Mouse (Mus musculus) ES-E14 (cell line): ENCODE measurements around the gene Gjc3. TPM values are rescaled to one million over a fixed set of nuclear protein-coding genes. Genes with fewer than 3 reads are reported as not detected.
A peak's percentile ranks its signal among the peaks of the same experiment; 100 is the strongest.

ENCODE experiments used
- DNase-seq: peaks from one replicate; pipeline ENCODE4 v3.0.0-alpha.2; 2013; ENCODE audit warnings: low read depth, low spot score
- H3K27ac ChIP-seq: 2 replicates; pipeline ENCODE4 v1.5.1; 2012; ENCODE audit warnings: low read depth, mild to moderate bottlenecking, low read length, moderate library complexity, mixed read lengths; ENCODE audit not compliant: poor library complexity, insufficient read depth, severe bottlenecking
- H3K36me3 ChIP-seq: 2 replicates; pipeline ENCODE4 v1.6.1; 2012; ENCODE audit warnings: mild to moderate bottlenecking, low read length, moderate library complexity, mixed read lengths; ENCODE audit not compliant: control insufficient read depth, poor library complexity, insufficient read depth, severe bottlenecking
- H3K4me1 ChIP-seq, 2 experiments: fragments of 150-350 bp in 1 of 2; sonication (generic) in 1 of 2; 2 replicates each; pipeline ENCODE4 v1.6.1; 2012; ENCODE audit warnings: low read length in 2 of 2, mild to moderate bottlenecking in 1 of 2, mixed read lengths in 1 of 2; ENCODE audit not compliant: control insufficient read depth in 2 of 2, insufficient read depth in 2 of 2, poor library complexity in 1 of 2
- H3K4me3 ChIP-seq, 2 experiments: fragments of 150-350 bp in 1 of 2; sonication (generic) in 1 of 2; 2 replicates each; pipeline ENCODE4 v1.5.1; 2012; ENCODE audit warnings: low read length in 2 of 2, low read depth in 1 of 2, mild to moderate bottlenecking in 1 of 2, mixed read lengths in 1 of 2; ENCODE audit not compliant: insufficient read depth in 1 of 2, poor library complexity in 1 of 2, severe bottlenecking in 1 of 2
- H3K9ac ChIP-seq: 2 replicates; pipeline ENCODE4 v1.6.1; 2012; ENCODE audit warnings: low read depth, mild to moderate bottlenecking, low read length, mixed read lengths; ENCODE audit not compliant: poor library complexity, insufficient read depth, severe bottlenecking
- H3K9me3 ChIP-seq: fragments of 150-350 bp; sonication (generic); 2 replicates; pipeline ENCODE4 v1.6.1; 2012; ENCODE audit warnings: low read depth, mild to moderate bottlenecking, low read length; ENCODE audit not compliant: control insufficient read depth, insufficient read depth
- CHD2 ChIP-seq: IDR thresholded peaks from 2 replicates; pipeline ENCODE4 v1.6.1; 2014; ENCODE audit warnings: mild to moderate bottlenecking, low read depth, low read length, inconsistent platforms
- HCFC1 ChIP-seq: IDR thresholded peaks from 2 replicates; pipeline ENCODE4 v1.6.1; 2012; ENCODE audit warnings: low read length, inconsistent platforms, borderline replicate concordance; ENCODE audit not compliant: insufficient read depth
- MAFK ChIP-seq: IDR thresholded peaks from 2 replicates; pipeline ENCODE4 v1.6.1; 2014; ENCODE audit warnings: mild to moderate bottlenecking, low read depth, low read length, inconsistent platforms; ENCODE audit not compliant: insufficient read depth
- ZC3H11A ChIP-seq: IDR thresholded peaks from 2 replicates; pipeline ENCODE4 v1.6.1; 2012; ENCODE audit warnings: low read depth, mild to moderate bottlenecking, inconsistent platforms, low read length, borderline replicate concordance
- ZNF384 ChIP-seq: IDR thresholded peaks from 2 replicates; pipeline ENCODE4 v1.6.1; 2012; ENCODE audit warnings: low read depth, low read length, inconsistent platforms
- in situ Hi-C, 2 experiments: fragments of 600-800 bp; cut with MboI; formaldehyde crosslinking; loops; one replicate each; pipeline ENCODE4 v1.15.1; 2025; ENCODE audit warnings: low sequenced_read_pairs in 2 of 2, inconsistent platforms in 1 of 2; ENCODE audit not compliant: unreplicated experiment in 2 of 2
- total RNA-seq: library from RNA; depleted of rRNA; stranded (reverse); fragments of 300-350 nt; gene quantifications from 2 replicates; pipeline ENCODE4 v1.2.3, GENCODE M21; 2012

Gjc3 gene
- total RNA-seq, 1 experiment, result 0.04 TPM

GRCm38 (mm10) chr5:137928439-137928838 lies 34.5 kb downstream of the Gjc3 start:
- no peak overlapping the region for H3K27ac ChIP-seq
- peaks cover 10 to 19% of the 10 kb centered on the region in 2 experiments for H3K4me1 ChIP-seq
- H3K36me3 ChIP-seq, result no peaks in the 10 kb centered on the region
- no peak for TF ChIP-seq CHD2
- TF ChIP-seq ZC3H11A, result no peak
- no peak for TF ChIP-seq HCFC1
- TF ChIP-seq MAFK, result no peak
- no peak for TF ChIP-seq ZNF384
- in situ Hi-C loops, result no loop called here
- H3K9me3 ChIP-seq, result no peaks in the 10 kb centered on the region
- no peak for DNase-seq
- 0 out of 4 replicates have a peak overlapping the region, but pooled peaks have one; percentile 14 to 21 for H3K4me3 ChIP-seq
- peak overlapping the region; percentile 2; the same call in 1 of the 2 replicates for H3K9ac ChIP-seq

GRCm38 (mm10) chr5:137922171-137922570 lies 40.7 kb downstream of the Gjc3 start:
- H3K9me3 ChIP-seq, result no peaks in the 10 kb centered on the region
- in situ Hi-C loops, result no loop called here
- DNase-seq, result no peak
- no peaks in the 10 kb centered on the region for H3K36me3 ChIP-seq
- H3K27ac ChIP-seq, result no peak overlapping the region
- no peaks in the 10 kb centered on the region for H3K4me1 ChIP-seq
- TF ChIP-seq CHD2, result no peak
- TF ChIP-seq ZNF384, result no peak
- H3K4me3 ChIP-seq, result no peak overlapping the region
- H3K9ac ChIP-seq, result no peak overlapping the region

GRCm38 (mm10) chr5:137921532-137921931 lies 41.4 kb downstream of the Gjc3 start, which contains the start of gene Cyp3a13:
Cyp3a13 (minus strand) TSS chr5:137921619.
- no peaks in the 10 kb centered on the region for H3K4me1 ChIP-seq
- H3K9me3 ChIP-seq, result no peaks in the 10 kb centered on the region
- no peaks in the 10 kb centered on the region for H3K36me3 ChIP-seq
- H3K27ac ChIP-seq, result no peak within 1 kb of the TSS
- no peak within 1 kb of the TSS for H3K9ac ChIP-seq
- no peak for DNase-seq
- TF ChIP-seq CHD2, result no peak
- no peak for TF ChIP-seq ZNF384
- TF ChIP-seq HCFC1, result no peak
- no peak for TF ChIP-seq ZC3H11A
- no peak for TF ChIP-seq MAFK
- H3K4me3 ChIP-seq, result no peak within 1 kb of the TSS
- in situ Hi-C loops, result no loop called here

- Histone ChIP-seq H3K4me1 (no peaks in the 10 kb centered on the region), H3K9me3 (no peaks in the 10 kb centered on the region), H3K36me3 (no peaks in the 10 kb centered on the region), H3K9ac (no peak overlapping the region), H3K4me3 (no peak overlapping the region), H3K27ac (no peak overlapping the region)
- DNase-seq, result no peak
- in situ Hi-C loops, result no loop called here
- TF ChIP-seq ZC3H11A, result no peak
- no peak for TF ChIP-seq HCFC1
- TF ChIP-seq CHD2, result no peak
- TF ChIP-seq MAFK, result no peak
- TF ChIP-seq ZNF384, result no peak
Observed at GRCm38 (mm10) chr5:137915550-137915949, 47.3 kb downstream of the Gjc3 start.

GRCm38 (mm10) chr5:137914508-137914907 lies 48.4 kb downstream of the Gjc3 start:
- H3K9me3 ChIP-seq, result no peaks in the 10 kb centered on the region
- H3K4me3 ChIP-seq, result no peak overlapping the region
- no peaks in the 10 kb centered on the region for H3K4me1 ChIP-seq
- no peak overlapping the region for H3K27ac ChIP-seq
- no peak for TF ChIP-seq CHD2
- no peak for TF ChIP-seq MAFK
- TF ChIP-seq HCFC1, result no peak
- TF ChIP-seq ZC3H11A, result no peak
- no peak for TF ChIP-seq ZNF384
- in situ Hi-C loops, result no loop called here
- no peaks in the 10 kb centered on the region for H3K36me3 ChIP-seq
- DNase-seq, result no peak
- no peak overlapping the region for H3K9ac ChIP-seq
